Mouse (Mus musculus): Measurements from ENCODE around the gene Wdr35. TPM values are rescaled to one million over a fixed set of nuclear protein-coding genes. Genes with fewer than 3 reads are reported as not detected.
"Not testable (repeated sequence)": the region's sequence is repeated elsewhere in the genome, so short reads cannot be mapped to it uniquely, and the experiment has no call there.

The Wdr35 gene
- 12.0 and 14.1 TPM in 2 replicates for polyA plus RNA-seq (2015; fragmentation: Nextera tagmentation; extraction: Ambion mirVana)

DNA sequence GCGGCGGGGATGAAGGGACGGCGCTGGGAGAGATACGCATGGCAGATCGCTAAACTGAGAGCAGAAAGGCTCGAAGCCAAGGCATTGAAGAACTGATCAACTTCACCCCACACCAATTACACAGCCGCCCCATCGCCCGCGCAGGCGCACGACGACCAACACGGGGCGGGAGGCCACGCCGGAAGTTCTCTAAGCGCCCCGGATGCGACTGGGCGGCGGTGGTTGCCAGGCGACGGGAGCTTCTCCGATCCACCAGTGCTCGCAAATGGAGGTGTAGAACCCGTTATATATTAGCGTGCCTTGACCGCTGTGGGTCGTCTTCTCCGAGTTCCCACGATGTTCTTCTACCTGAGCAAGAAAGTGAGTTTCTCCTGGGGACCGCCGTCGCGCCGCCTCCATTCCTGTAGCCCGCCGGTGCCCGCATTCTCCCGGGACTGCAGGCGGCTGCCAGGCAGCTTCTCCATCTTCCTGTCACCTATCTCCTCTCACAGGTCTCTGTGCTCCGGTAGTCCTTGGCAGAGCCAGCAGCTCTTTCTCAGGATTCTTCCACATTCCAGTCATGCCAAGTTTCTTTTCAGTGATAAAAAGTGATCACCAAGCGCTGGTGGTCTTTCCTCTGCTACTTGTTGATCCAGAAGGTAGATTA, at the start of gene Wdr35:
TSS of gene Wdr35 (plus strand) at position 73 of the 646 bp plus-strand sequence.
- ATAC-seq (replicated peaks; ENCODE audit: insufficient number of reproducible peaks, insufficient read depth, low FRiP score, low read depth) = peak; percentile 83
- Histone ChIP-seq H3K36me3 (peaks cover 5% of the 10 kb centered on the region; the same call in 1 of the 2 replicates), H3K9ac (peak within 1 kb of the TSS; percentile 53), H3K4me1 (replicated peaks) (peaks cover 13% of the 10 kb centered on the region), H3K27ac (peak within 1 kb of the TSS; percentile 41; the same call in 1 of the 2 replicates), H3K4me3 (peak within 1 kb of the TSS; percentile 66), H3K27me3 (no peaks in the 10 kb centered on the region), H3K9me3 (replicated peaks) (no peaks in the 10 kb centered on the region), H3K4me2 (peak within 1 kb of the TSS; percentile 81)
- WGBS = under 1% methylated on average over 45 of the region's 45 CpGs

DNA sequence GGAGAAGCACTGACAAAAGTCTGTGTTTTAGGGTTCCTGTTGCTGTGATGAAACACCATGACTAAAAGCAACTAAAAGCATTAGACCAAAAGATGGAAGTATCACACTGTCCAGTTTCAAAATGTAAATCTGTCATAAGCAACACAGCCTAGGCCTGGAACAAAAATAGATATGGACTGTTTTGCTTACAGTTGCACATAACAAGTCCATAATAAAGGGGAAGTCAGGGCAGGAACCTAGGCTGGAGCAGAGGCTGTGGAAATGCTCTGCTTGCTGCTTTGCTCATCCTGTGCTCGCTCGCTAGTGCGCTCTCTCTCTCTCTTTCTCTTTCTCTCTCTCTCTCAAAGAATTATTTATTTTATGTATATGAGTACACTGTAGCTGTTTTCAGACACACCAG, 46.0 kb upstream of the Wdr35 start:
- H3K27me3 ChIP-seq = no peaks in the 10 kb centered on the region
- H3K4me1 ChIP-seq (replicated peaks) = peaks cover 75% of the 10 kb centered on the region
- H3K36me3 ChIP-seq = no peaks in the 10 kb centered on the region
- no peak overlapping the region for H3K27ac ChIP-seq
- no peak overlapping the region for H3K4me3 ChIP-seq
- no peak overlapping the region for H3K9ac ChIP-seq
- no peak overlapping the region for H3K4me2 ChIP-seq
- H3K9me3 ChIP-seq (replicated peaks) = no peaks in the 10 kb centered on the region
- no peak for ATAC-seq (replicated peaks; ENCODE audit: insufficient number of reproducible peaks, insufficient read depth, low FRiP score, low read depth)
- 89% methylated on average over 3 of the region's 3 CpGs for WGBS

DNA sequence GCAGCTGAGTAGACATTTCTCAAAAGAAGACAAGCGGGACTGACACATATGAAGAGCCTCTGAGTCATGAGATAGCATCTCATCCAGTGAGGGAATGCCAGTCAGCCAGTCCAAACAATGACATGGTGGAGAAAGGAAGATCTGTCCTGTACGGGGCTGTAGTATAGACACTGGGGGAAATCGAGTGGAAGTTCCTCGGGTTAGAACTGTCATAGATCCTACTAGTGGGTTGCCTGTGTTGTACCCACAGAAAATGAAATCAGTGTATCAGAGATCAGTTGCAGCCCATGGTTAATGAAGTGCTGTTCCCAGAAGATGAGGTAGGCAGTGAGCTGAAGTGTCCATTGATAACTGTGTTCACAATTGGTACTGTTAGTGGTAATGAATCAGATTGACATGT, 44.9 kb upstream of the Wdr35 start:
- no peaks in the 10 kb centered on the region for H3K9me3 ChIP-seq (replicated peaks)
- peaks cover 68% of the 10 kb centered on the region for H3K4me1 ChIP-seq (replicated peaks)
- no peak for ATAC-seq (replicated peaks; ENCODE audit: insufficient number of reproducible peaks, insufficient read depth, low FRiP score, low read depth)
- no peaks in the 10 kb centered on the region for H3K27me3 ChIP-seq
- H3K4me3 ChIP-seq = no peak overlapping the region
- 59% methylated on average over 4 of the region's 4 CpGs for WGBS
- no peak overlapping the region for H3K4me2 ChIP-seq
- H3K27ac ChIP-seq = no peak overlapping the region
- H3K9ac ChIP-seq = no peak overlapping the region
- H3K36me3 ChIP-seq = peaks cover 8% of the 10 kb centered on the region

DNA sequence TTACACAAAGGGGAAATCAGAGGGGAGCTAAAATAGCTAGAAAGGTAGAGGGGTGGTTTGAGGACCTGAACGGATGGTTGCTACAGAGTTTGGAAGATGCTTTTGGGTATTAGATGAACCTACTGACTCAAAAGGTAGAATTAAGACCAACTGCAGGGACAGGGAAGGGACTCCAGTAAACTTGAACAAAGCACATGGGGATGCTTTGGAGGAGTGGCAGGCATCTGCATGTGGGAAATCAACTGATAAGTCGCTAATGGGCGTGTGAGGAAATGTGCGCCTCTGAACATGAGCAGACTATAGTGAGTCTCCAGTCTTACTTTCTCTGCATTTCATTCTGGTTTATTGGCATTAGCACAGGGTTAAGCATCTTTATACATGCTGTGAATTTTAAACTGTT, 42.6 kb upstream of the Wdr35 start:
- H3K4me1 ChIP-seq (replicated peaks) = peaks cover 65% of the 10 kb centered on the region
- no peak overlapping the region for H3K4me2 ChIP-seq
- no peak overlapping the region for H3K4me3 ChIP-seq
- H3K9me3 ChIP-seq (replicated peaks) = no peaks in the 10 kb centered on the region
- peaks cover 25% of the 10 kb centered on the region for H3K36me3 ChIP-seq
- H3K27ac ChIP-seq = no peak overlapping the region
- H3K27me3 ChIP-seq = no peaks in the 10 kb centered on the region
- WGBS = 54% methylated on average over 4 of the region's 4 CpGs
- no peak for ATAC-seq (replicated peaks; ENCODE audit: insufficient number of reproducible peaks, insufficient read depth, low FRiP score, low read depth)
- H3K9ac ChIP-seq = no peak overlapping the region

DNA sequence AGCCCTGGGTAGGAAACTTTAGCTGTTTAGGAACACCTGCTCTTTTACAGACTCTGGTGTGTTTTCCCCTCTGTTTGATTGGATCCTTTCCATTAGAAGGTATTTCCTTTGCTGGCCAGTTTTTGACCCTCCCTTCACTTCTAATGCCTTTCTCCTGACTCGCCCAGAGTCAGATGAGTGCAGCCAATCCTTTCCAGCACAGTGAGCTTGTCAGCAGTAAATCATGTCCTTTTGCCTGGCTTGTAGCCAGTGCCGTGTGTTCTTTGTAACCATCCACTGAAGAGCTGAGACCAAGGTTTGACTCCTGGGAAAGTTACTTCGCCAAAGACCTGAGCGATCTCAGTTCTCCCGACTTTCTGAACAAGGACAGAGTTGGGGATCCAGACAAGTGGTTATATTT, 38.3 kb upstream of the Wdr35 start:
- no peak overlapping the region for H3K4me2 ChIP-seq
- no peaks in the 10 kb centered on the region for H3K27me3 ChIP-seq
- peak overlapping the region; percentile 24; the same call in 1 of the 2 replicates for H3K27ac ChIP-seq
- no peak overlapping the region for H3K4me3 ChIP-seq
- 53% methylated on average over 5 of the region's 5 CpGs for WGBS
- peaks cover 30% of the 10 kb centered on the region for H3K4me1 ChIP-seq (replicated peaks)
- no peak overlapping the region for H3K9ac ChIP-seq
- peaks cover 58% of the 10 kb centered on the region for H3K36me3 ChIP-seq
- H3K9me3 ChIP-seq (replicated peaks) = no peaks in the 10 kb centered on the region
- ATAC-seq (replicated peaks; ENCODE audit: insufficient number of reproducible peaks, insufficient read depth, low FRiP score, low read depth) = 0 out of 2 replicates have a peak, but pooled peaks have one; percentile 18

DNA sequence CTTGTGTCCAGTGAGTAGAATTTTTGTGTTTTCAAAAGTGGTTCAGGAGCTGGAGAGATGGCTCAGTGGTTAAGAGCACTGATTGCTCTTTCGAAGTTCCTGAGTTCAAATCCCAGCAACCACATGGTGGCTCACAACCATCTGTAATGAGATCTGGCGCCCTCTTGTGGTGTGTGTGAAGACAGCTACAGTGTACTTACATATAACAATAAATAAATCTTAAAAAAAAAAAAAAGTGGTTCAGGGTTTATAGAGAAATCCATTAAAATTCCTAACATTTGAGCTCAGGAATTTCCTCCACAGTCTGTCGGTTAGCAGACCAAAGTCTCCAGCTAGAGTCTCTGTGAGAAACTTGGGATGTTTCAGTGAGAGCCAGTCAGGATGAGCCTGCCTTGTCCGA, 37.5 kb upstream of the Wdr35 start:
- Histone ChIP-seq H3K4me1 (replicated peaks) (peaks cover 22% of the 10 kb centered on the region), H3K36me3 (peaks cover 58% of the 10 kb centered on the region)
- not testable (repeated sequence) for ATAC-seq (replicated peaks; ENCODE audit: insufficient number of reproducible peaks, insufficient read depth, low FRiP score, low read depth); H3K27me3 ChIP-seq; H3K9ac ChIP-seq; H3K27ac ChIP-seq; H3K9me3 ChIP-seq (replicated peaks); H3K4me2 ChIP-seq; H3K4me3 ChIP-seq
- 70% methylated on average over 4 of the region's 4 CpGs for WGBS

DNA sequence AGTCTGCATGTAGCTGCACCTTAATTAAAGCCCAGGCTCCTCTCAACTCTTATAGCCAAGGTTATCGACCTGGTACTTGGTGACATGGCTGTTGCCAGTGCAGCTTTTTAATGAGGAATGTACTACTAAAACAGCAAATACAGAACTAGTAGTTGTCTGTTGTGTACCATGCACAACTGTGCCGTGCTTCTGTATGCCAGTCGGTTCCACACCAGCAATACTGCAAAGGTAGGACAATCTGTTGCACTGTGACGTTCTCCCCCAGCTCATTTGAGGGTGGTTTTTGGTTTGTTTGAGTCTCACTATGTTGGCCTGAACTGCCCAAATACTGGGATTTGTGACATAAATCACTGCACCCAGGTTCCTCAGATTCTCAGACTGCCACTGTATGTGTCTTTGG, 34.2 kb upstream of the Wdr35 start:
- no peak overlapping the region for H3K27ac ChIP-seq
- peaks cover 48% of the 10 kb centered on the region for H3K36me3 ChIP-seq
- H3K9me3 ChIP-seq (replicated peaks) = no peaks in the 10 kb centered on the region
- H3K9ac ChIP-seq = no peak overlapping the region
- H3K27me3 ChIP-seq = no peaks in the 10 kb centered on the region
- no peak overlapping the region for H3K4me2 ChIP-seq
- 96% methylated on average over 4 of the region's 4 CpGs for WGBS
- no peak overlapping the region for H3K4me3 ChIP-seq
- no peak for ATAC-seq (replicated peaks; ENCODE audit: insufficient number of reproducible peaks, insufficient read depth, low FRiP score, low read depth)
- H3K4me1 ChIP-seq (replicated peaks) = peaks cover 15% of the 10 kb centered on the region

DNA sequence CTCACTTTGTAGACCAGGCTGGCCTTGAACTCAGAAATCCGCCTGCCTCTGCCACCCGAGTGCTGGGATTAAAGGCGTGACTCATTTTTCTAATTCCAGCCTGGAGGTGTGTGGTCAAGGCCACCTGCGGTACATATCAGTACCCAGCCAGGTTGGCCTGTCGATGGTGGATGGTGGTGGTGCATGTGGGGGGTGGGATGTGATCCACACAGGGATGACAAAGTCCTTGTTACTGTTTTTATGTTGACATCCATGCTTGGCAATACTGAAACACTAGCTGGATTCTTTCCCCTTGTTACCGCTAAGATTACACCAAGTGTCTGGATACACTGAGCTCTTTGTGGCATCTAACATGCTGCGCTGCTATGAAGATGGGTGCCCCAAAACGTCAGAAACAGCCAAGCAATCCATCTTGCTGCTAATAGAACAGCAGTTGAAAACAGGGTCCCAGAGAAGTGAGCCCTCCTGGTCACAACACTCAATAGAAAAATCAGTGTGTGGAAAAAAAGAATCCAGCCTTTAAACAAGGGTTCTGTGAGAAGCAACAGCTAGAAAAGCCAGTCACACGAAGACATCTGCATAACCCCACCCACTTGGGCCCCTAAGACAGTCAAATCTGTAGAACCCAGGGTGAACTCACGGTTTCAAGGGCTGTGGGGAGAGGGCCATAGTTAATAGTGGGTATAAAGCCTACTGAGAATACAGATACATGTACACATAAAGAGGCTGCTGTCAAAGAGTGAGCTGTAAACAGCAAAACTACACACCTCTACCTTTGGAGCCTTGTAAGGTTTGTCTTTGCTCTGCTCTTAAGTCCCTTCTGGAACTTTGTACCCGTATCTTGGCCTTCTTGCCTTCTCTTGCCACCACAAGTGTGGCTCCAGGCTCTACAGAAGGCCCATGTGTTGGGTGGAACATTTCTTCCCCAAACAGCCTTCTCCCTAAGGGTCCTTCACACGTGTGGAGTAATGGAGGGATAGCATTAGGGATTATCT, 33.4 kb upstream of the Wdr35 start:
- Histone ChIP-seq H3K27ac (no peak overlapping the region), H3K4me3 (no peak overlapping the region), H3K9me3 (replicated peaks) (no peaks in the 10 kb centered on the region), H3K36me3 (peaks cover 40% of the 10 kb centered on the region), H3K4me1 (replicated peaks) (peaks cover 6% of the 10 kb centered on the region; the same call in 1 of the 2 replicates), H3K27me3 (no peaks in the 10 kb centered on the region), H3K4me2 (no peak overlapping the region), H3K9ac (no peak overlapping the region)
- WGBS = 65% methylated on average over 12 of the region's 12 CpGs
- no peak for ATAC-seq (replicated peaks; ENCODE audit: insufficient number of reproducible peaks, insufficient read depth, low FRiP score, low read depth)

DNA sequence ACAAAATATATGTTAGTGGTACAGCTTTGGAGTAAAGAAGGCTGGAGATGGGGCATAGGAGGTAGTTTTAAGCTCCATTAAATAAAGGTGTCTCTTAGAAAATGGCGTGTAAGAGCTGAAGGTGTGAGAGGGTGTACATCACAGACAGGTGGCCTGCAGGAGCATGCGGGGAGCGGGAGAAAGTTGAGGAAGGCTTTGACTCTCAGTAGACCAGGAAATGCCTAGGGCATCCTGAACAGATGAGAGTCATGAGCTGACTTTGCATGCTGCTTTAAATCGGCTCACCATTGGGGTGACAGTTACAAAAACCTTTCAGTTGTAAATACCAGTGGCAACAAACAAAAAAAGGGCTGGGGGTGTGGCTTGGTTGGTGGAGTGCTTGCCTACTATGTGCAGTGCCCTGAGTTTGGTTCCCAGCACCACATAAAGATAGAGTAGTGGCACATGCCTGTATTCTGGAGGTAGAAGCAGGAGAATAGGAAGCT, 32.5 kb upstream of the Wdr35 start:
- Histone ChIP-seq H3K4me3 (no peak overlapping the region), H3K4me2 (no peak overlapping the region), H3K9me3 (replicated peaks) (no peaks in the 10 kb centered on the region), H3K27me3 (no peaks in the 10 kb centered on the region), H3K36me3 (peaks cover 33% of the 10 kb centered on the region), H3K27ac (no peak overlapping the region), H3K4me1 (replicated peaks) (no peaks in the 10 kb centered on the region), H3K9ac (no peak overlapping the region)
- 72% methylated on average over 4 of the region's 4 CpGs for WGBS
- no peak for ATAC-seq (replicated peaks; ENCODE audit: insufficient number of reproducible peaks, insufficient read depth, low FRiP score, low read depth)

DNA sequence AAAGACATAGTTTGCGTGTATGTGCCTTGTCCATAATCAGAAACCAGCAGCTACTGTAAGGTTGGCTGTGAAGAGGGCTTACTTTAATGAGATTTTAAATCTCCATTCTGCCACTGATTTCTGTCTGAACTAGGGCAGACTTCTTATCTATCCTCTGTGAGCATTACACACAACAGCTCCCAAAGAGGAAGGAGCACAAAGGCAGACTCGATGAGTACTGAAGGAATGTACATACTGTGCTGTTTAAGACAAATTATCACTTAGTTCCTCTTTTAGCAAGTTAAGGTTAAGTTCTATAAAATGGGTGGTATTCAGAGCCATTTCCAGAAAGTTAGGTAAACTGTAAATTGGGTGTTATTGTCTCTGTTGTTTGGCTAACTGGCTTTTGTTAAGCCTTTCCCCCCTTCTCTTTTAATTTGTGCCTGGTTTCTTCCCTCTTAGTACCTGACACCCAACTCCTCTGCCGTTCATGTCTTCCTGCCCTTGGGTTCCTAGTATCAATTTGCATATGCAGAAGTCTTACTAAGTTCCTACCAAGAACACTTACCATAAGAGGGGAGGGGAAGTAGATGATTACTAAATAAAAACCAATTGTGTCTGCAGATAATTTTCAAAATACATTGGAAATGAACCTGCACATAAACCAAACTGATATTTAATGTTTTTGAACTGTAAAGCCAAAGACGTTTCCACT, 31.8 kb upstream of the Wdr35 start:
- Histone ChIP-seq H3K27ac (no peak overlapping the region), H3K4me2 (no peak overlapping the region), H3K4me1 (replicated peaks) (no peaks in the 10 kb centered on the region), H3K9me3 (replicated peaks) (no peaks in the 10 kb centered on the region), H3K4me3 (no peak overlapping the region), H3K9ac (no peak overlapping the region), H3K36me3 (peaks cover 26% of the 10 kb centered on the region), H3K27me3 (no peaks in the 10 kb centered on the region)
- no peak for ATAC-seq (replicated peaks; ENCODE audit: insufficient number of reproducible peaks, insufficient read depth, low FRiP score, low read depth)
- WGBS = 42% methylated on average over 4 of the region's 4 CpGs

DNA sequence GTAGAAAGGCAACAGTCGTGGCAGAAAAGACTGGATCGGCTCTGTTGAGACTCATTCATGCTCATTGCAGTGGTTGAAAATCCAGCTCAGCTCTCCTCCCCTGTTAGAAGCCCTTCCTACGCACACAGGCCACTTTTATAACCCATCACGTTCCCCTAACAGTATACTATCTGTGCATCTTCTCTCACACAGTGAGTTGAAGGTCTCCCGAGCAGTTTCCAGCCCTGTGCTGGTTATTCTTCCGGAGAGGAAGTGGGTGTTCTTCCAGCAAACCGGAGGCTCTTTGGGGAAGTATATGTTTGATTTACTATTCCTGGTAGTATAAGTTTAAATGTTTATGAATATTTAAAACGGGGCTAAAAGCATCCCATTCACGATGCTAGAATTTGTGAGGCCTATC, 26.5 kb upstream of the Wdr35 start:
- Histone ChIP-seq H3K4me1 (replicated peaks) (peaks cover 9% of the 10 kb centered on the region), H3K4me2 (peak overlapping the region; percentile 97), H3K4me3 (0 out of 2 replicates have a peak overlapping the region, but pooled peaks have one; percentile 56), H3K27ac (no peak overlapping the region), H3K9ac (no peak overlapping the region), H3K9me3 (replicated peaks) (no peaks in the 10 kb centered on the region), H3K36me3 (no peaks in the 10 kb centered on the region), H3K27me3 (0 out of 2 replicates have a peak, but pooled peaks cover 6% of the 10 kb centered on the region)
- WGBS = 42% methylated on average over 9 of the region's 9 CpGs
- no peak for ATAC-seq (replicated peaks; ENCODE audit: insufficient number of reproducible peaks, insufficient read depth, low FRiP score, low read depth)

All from heart, embryonic 15.5 days (tissue).